Mouse (Mus musculus) heart, embryonic 11.5 days (tissue): ENCODE measurements around the gene Car12. TPM values are rescaled to one million over a fixed set of nuclear protein-coding genes. Genes with fewer than 3 reads are reported as not detected.
A peak's percentile ranks its signal among the peaks of the same experiment; 100 is the strongest.
"Not testable (repeated sequence)": the region's sequence is repeated elsewhere in the genome, so short reads cannot be mapped to it uniquely, and the experiment has no call there.

Source experiments
- ATAC-seq: fragments of 200-750 bp; cut with Nextera tagmentation; replicated peaks from 2 replicates; pipeline ENCODE4 v1.8.0; 2017; ENCODE audit warnings: moderate library complexity; ENCODE audit not compliant: insufficient number of reproducible peaks, low FRiP score, low TSS enrichment
- H3K27ac ChIP-seq: fragments of 300-500 bp; sonication (generic); 2 replicates; pipeline ENCODE4 v1.5.1; 2014; ENCODE audit warnings: mild to moderate bottlenecking, low read depth, low read length
- H3K27me3 ChIP-seq: fragments of 300-500 bp; sonication (generic); 2 replicates; pipeline ENCODE4 v1.6.1; 2014; ENCODE audit warnings: mild to moderate bottlenecking, low read length, mixed read lengths; ENCODE audit not compliant: control insufficient read depth, insufficient read depth
- H3K36me3 ChIP-seq: fragments of 300-500 bp; sonication (generic); 2 replicates; pipeline ENCODE4 v1.6.1; 2014; ENCODE audit warnings: mild to moderate bottlenecking, low read length, moderate library complexity, mixed read lengths; ENCODE audit not compliant: control insufficient read depth, insufficient read depth
- H3K4me1 ChIP-seq: fragments of 300-500 bp; sonication (generic); 2 replicates; pipeline ENCODE4 v1.6.1; 2014; ENCODE audit warnings: low read length; ENCODE audit not compliant: control insufficient read depth, insufficient read depth
- H3K4me2 ChIP-seq: fragments of 300-500 bp; sonication (generic); 2 replicates; pipeline ENCODE4 v1.6.1; 2014; ENCODE audit warnings: mild to moderate bottlenecking, moderate library complexity
- H3K4me3 ChIP-seq: fragments of 300-500 bp; sonication (generic); 2 replicates; pipeline ENCODE4 v1.5.1; 2014; ENCODE audit warnings: low read depth, low read length
- H3K9ac ChIP-seq: fragments of 300-500 bp; sonication (generic); 2 replicates; pipeline ENCODE4 v1.6.1; 2014; ENCODE audit warnings: mild to moderate bottlenecking, low read depth, low read length, moderate library complexity
- H3K9me3 ChIP-seq: fragments of 300-500 bp; sonication (generic); replicated peaks from 2 replicates; pipeline ENCODE4 v1.6.1; 2016; ENCODE audit warnings: low read length; ENCODE audit not compliant: control insufficient read depth
- WGBS: fragments of 180-500 bp; shearing (Covaris S2); extraction: QIAGEN DNeasy Blood & Tissue Kit; methylation state at CpG from one replicate; pipeline ENCODE4 v1.1.7; 2014; ENCODE audit not compliant: insufficient replicate concordance; 5-methylcytosine and 5-hydroxymethylcytosine counted together
- polyA plus RNA-seq: library from polyadenylated mRNA; unstranded; fragments of >200 nt; fragmentation: Nextera tagmentation; extraction: Ambion mirVana; gene quantifications from 2 replicates; pipeline ENCODE4 v1.2.1, GENCODE M21; 2014

Car12 gene
- polyA plus RNA-seq, 1 experiment from 2014 or later: 0.30 TPM

DNA sequence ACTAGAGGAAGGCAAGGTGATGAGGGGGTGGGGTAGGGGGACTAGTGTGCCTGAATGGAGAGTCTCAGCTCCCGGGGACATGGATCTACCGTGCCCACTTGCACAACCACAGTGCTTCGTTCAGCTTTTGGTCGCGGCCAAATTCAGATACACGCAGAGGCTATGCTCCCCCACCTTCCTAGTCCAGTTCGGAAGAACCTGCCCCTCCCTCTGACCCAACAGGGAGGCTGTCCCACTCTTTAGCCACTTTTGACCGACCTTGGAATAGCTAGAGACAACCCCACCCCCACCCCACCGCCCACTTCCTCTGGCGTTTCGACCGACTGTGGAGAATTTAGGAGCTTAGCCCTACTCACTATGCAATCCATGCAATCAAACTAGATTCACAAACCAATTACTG lies 88.5 kb downstream of the Car12 start:
- H3K4me1 ChIP-seq: peaks cover 4% of the 10 kb centered on the region; the same call in 1 of the 2 replicates
- no peaks in the 10 kb centered on the region for H3K36me3 ChIP-seq
- H3K27ac ChIP-seq: no peak overlapping the region
- no peak for ATAC-seq
- no peak overlapping the region for H3K4me3 ChIP-seq
- no peak overlapping the region for H3K9ac ChIP-seq
- H3K27me3 ChIP-seq: peaks cover 14% of the 10 kb centered on the region
- peak overlapping the region; percentile 53 for H3K4me2 ChIP-seq
- no peaks in the 10 kb centered on the region for H3K9me3 ChIP-seq
- WGBS: 31% methylated on average over 12 of the region's 12 CpGs

GRCm38 (mm10) chr9:66805951-66806350 lies 92.5 kb downstream of the Car12 start:
- H3K36me3 ChIP-seq, H3K9me3 ChIP-seq, ATAC-seq, H3K27ac ChIP-seq, H3K9ac ChIP-seq, H3K4me1 ChIP-seq: not testable (repeated sequence)
- 2% methylated on average over 29 of the region's 37 CpGs for WGBS
- Histone ChIP-seq H3K4me2 (peak overlapping the region; percentile 61), H3K4me3 (peak overlapping the region; percentile 36), H3K27me3 (peaks cover 17% of the 10 kb centered on the region)

- Histone ChIP-seq H3K4me3 (no peak overlapping the region), H3K9ac (no peak overlapping the region), H3K4me1 (no peaks in the 10 kb centered on the region), H3K27ac (no peak overlapping the region), H3K36me3 (no peaks in the 10 kb centered on the region), H3K27me3 (no peaks in the 10 kb centered on the region), H3K4me2 (no peak overlapping the region), H3K9me3 (no peaks in the 10 kb centered on the region)
- WGBS: 23% methylated on average over 2 of the region's 2 CpGs
- ATAC-seq: no peak
These were observed 99.9 kb downstream of the Car12 start for GRCm38 (mm10) chr9:66813392-66813791.

Other genes starting within 250 kb of the Car12 start
- 61.3 and 61.8 TPM in 2 replicates for gene Fbxl22, start 199.1 kb upstream of the Car12 start, polyA plus RNA-seq
- 45.0 and 47.6 TPM in 2 replicates for gene Usp3, start 120.5 kb upstream of the Car12 start, polyA plus RNA-seq
- 8.2 and 8.9 TPM in 2 replicates for gene Aph1b, start 81.8 kb downstream of the Car12 start, polyA plus RNA-seq
- gene Gm10647, start 83.4 kb downstream of the Car12 start, polyA plus RNA-seq: 0.60 and 0.83 TPM in 2 replicates
- 0.34 and 1.1 TPM in 2 replicates for gene Aph1c, start 121.0 kb downstream of the Car12 start, polyA plus RNA-seq
- gene Rab8b, start 206.0 kb downstream of the Car12 start, polyA plus RNA-seq: 23.6 and 24.4 TPM in 2 replicates
- 614 and 628 TPM in 2 replicates for gene Rps27l, start 232.4 kb downstream of the Car12 start, polyA plus RNA-seq